In genomic region chr5:121187580-121188001, GRCm38 (mm10) we compare ENCODE assay signal across 14 mouse cellular contexts. TPM values are rescaled to one million over a fixed set of nuclear protein-coding genes. Genes with fewer than 3 reads are reported as not detected.
A peak's percentile ranks its signal among the peaks of the same experiment; 100 is the strongest.
DNase-seq lines count a peak whose midpoint lies in the region; ATAC-seq lines count a peak whose summit lies in the region.
"Had no signal": no experiment of that assay in that cellular context is flagged by ENCODE, and none has a peak within 500 bp of the region (broad histone marks: within the 10 kb centered on the region; RNA-seq: fewer than 3 reads in every experiment).

No protein-coding gene starts in this region.

- H3K4me3 ChIP-seq in liver, embryonic 13.5 days (replicated peaks): 0 out of 2 replicates have a peak overlapping the region, but pooled peaks have one; percentile 4
- H3K4me3 ChIP-seq: limb, embryonic 13.5 days had no signal

- peak overlapping the region; percentile 29; the same call in 1 of the 2 replicates for H3K27ac ChIP-seq in liver, embryonic 13.5 days
- H3K27ac ChIP-seq: limb, embryonic 13.5 days had no signal

- H3K9me3 ChIP-seq in liver, embryonic 13.5 days (replicated peaks): no peaks in the 10 kb centered on the region
- H3K9me3 ChIP-seq: limb, embryonic 13.5 days had no signal

- no peak overlapping the region; the same call in 1 of the 2 replicates for H3K9ac ChIP-seq in liver, embryonic 13.5 days
- H3K9ac ChIP-seq: limb, embryonic 13.5 days had no signal

- no peaks in the 10 kb centered on the region for H3K36me3 ChIP-seq in liver, embryonic 13.5 days
- H3K36me3 ChIP-seq: limb, embryonic 13.5 days had no signal

- peak; percentile 68 for DNase-seq in gastrocnemius, adult 18-20 months (ENCODE audit: low spot score)
- no peak for DNase-seq in gastrocnemius, postnatal 10 days
- DNase-seq in lung, postnatal 36 days: peak; percentile 10
- DNase-seq in lung, postnatal 14 days: no peak
- DNase-seq in heart, adult 9 months (ENCODE audit: low spot score in 2 of 2): peak; percentile 76
- DNase-seq in liver, embryonic 13.5 days: no peak
- DNase-seq in spleen, postnatal 36 days (ENCODE audit: low spot score in 2 of 2): no peak
- DNase-seq in B cell, adult 2 months: no peak
- DNase-seq: embryo, embryonic 11 days; kidney, adult 8-10 months; right cerebral cortex, postnatal 25 days; thymus, postnatal 14 days had no signal

- no peak for ATAC-seq in liver, embryonic 13.5 days (ENCODE audit: low read depth)

- 75% methylated on average over 8 of the region's 8 CpGs for WGBS in liver, embryonic 13.5 days (ENCODE audit: insufficient replicate concordance)

- peaks cover 87% of the 10 kb centered on the region for H3K4me1 ChIP-seq in liver, embryonic 13.5 days (replicated peaks)

- H3K27me3 ChIP-seq in liver, embryonic 13.5 days: no peaks in the 10 kb centered on the region
- H3K27me3 ChIP-seq: limb, embryonic 13.5 days had no signal

- peak overlapping the region; percentile 23; the same call in 1 of the 2 replicates for H3K4me2 ChIP-seq in liver, embryonic 13.5 days
- H3K4me2 ChIP-seq: limb, embryonic 13.5 days; midbrain, embryonic 11.5 days had no signal

RNA-seq across cellular contexts. Expression of gene Ptpn11, which starts 3.6 kb away (rescaled TPM):
- total RNA-seq in gastrocnemius, adult 18-20 months (2021): 10 to 100 TPM; 58.2 to 78.2 TPM
- 10 to 100 TPM; 68.7 to 72.8 TPM for total RNA-seq in gastrocnemius, postnatal 10 days (2021)
- 12.5 TPM in 2 replicates for polyA plus RNA-seq in liver, embryonic 13.5 days (2015; fragmentation: Nextera tagmentation; extraction: Ambion mirVana)

RNA-seq across cellular contexts. Expression of gene Rpl6, which starts 16.7 kb away (rescaled TPM):
- 100 to 1,000 TPM; 465 to 471 TPM for total RNA-seq in gastrocnemius, adult 18-20 months (2021)
- total RNA-seq in gastrocnemius, postnatal 10 days (2021): 100 to 1,000 TPM; 744 to 776 TPM
- polyA plus RNA-seq in liver, embryonic 13.5 days (2015; fragmentation: Nextera tagmentation; extraction: Ambion mirVana): 556 and 610 TPM in 2 replicates

RNA-seq across cellular contexts. Expression of gene Hectd4, which starts 32.4 kb away (rescaled TPM):
- total RNA-seq in gastrocnemius, adult 18-20 months (2021): 10 to 100 TPM; 11.3 to 11.8 TPM
- 10 to 100 TPM; 12.7 to 16.6 TPM for total RNA-seq in gastrocnemius, postnatal 10 days (2021)
- polyA plus RNA-seq in liver, embryonic 13.5 days (2015; fragmentation: Nextera tagmentation; extraction: Ambion mirVana): 6.9 and 7.6 TPM in 2 replicates

Comparison
In these comparisons a context has a peak if more than half of its experiments do, and no peak if none do; other contexts are left out.
1. DNase-seq: peak in gastrocnemius, adult 18-20 months (single experiment), lung, postnatal 36 days (single experiment) and heart, adult 9 months (2 of 2); none in gastrocnemius, postnatal 10 days (single experiment), lung, postnatal 14 days (single experiment), liver, embryonic 13.5 days (single experiment), spleen, postnatal 36 days (0 of 2) and B cell, adult 2 months (0 of 2).